Mouse (Mus musculus) forebrain, postnatal 0 days (tissue): ENCODE data around the gene Reep6. TPM values are rescaled to one million over a fixed set of nuclear protein-coding genes. Genes with fewer than 3 reads are reported as not detected.

Experiments
- ATAC-seq: fragments of 200-750 bp; cut with Nextera tagmentation; 2 replicates; pipeline ENCODE4 v1.8.0; 2017; ENCODE audit warnings: mild to moderate bottlenecking, moderate library complexity
- DNase-seq: peaks from one replicate; pipeline ENCODE4 v3.0.0-alpha.2; 2015
- H3K27ac ChIP-seq: fragments of 300-500 bp; sonication (generic); 2 replicates; pipeline ENCODE4 v1.5.1; 2014; ENCODE audit warnings: low read depth, mild to moderate bottlenecking, antibody characterized with exemption, low read length, moderate library complexity, mixed read lengths
- H3K27me3 ChIP-seq: fragments of 300-500 bp; sonication (generic); 2 replicates; pipeline ENCODE4 v1.6.1; 2014; ENCODE audit warnings: mild to moderate bottlenecking, low read length, mixed read lengths; ENCODE audit not compliant: insufficient read depth
- H3K36me3 ChIP-seq: fragments of 300-500 bp; sonication (generic); 2 replicates; pipeline ENCODE4 v1.6.1; 2014; ENCODE audit warnings: mild to moderate bottlenecking, moderate library complexity; ENCODE audit not compliant: insufficient read depth
- H3K4me1 ChIP-seq: fragments of 300-500 bp; sonication (generic); 2 replicates; pipeline ENCODE4 v1.6.1; 2014; ENCODE audit warnings: antibody characterized with exemption; ENCODE audit not compliant: insufficient read depth
- H3K4me2 ChIP-seq: fragments of 300-500 bp; sonication (generic); 2 replicates; pipeline ENCODE4 v1.6.1; 2014; ENCODE audit warnings: low read depth, mild to moderate bottlenecking, moderate library complexity
- H3K4me3 ChIP-seq: fragments of 300-500 bp; sonication (generic); 2 replicates; pipeline ENCODE4 v1.5.1; 2014; ENCODE audit warnings: low read depth, low read length, mixed read lengths
- H3K9ac ChIP-seq: fragments of 300-500 bp; sonication (generic); 2 replicates; pipeline ENCODE4 v1.6.1; 2014; ENCODE audit warnings: mild to moderate bottlenecking
- H3K9me3 ChIP-seq: fragments of 300-500 bp; sonication (generic); 2 replicates; pipeline ENCODE4 v1.6.1; 2016; ENCODE audit warnings: low read length
- CTCF ChIP-seq: sonication (generic); IDR thresholded peaks from 2 replicates; pipeline ENCODE4 v1.5.1; 2016; ENCODE audit warnings: antibody characterized with exemption, control low read depth, low read depth
- WGBS: fragments of 180-500 bp; shearing (Covaris S2); extraction: QIAGEN DNeasy Blood & Tissue Kit; methylation state at CpG from one replicate; pipeline ENCODE4 v1.1.7; 2014; 5-methylcytosine and 5-hydroxymethylcytosine counted together
- polyA plus RNA-seq: library from polyadenylated mRNA; unstranded; fragments of >200 nt; fragmentation: Nextera tagmentation; extraction: Ambion mirVana; gene quantifications from 2 replicates; pipeline ENCODE4 v1.2.1, GENCODE M21; 2015
- total RNA-seq: library from RNA; depleted of rRNA; stranded (reverse); fragments of >200 nt; gene quantifications from 2 replicates; pipeline ENCODE4 v1.2.3, GENCODE M21; 2014

Reep6 gene
- total and polyA plus RNA-seq, 2 experiments from 2014 or later: 1.8 to 6.4 TPM

DNA sequence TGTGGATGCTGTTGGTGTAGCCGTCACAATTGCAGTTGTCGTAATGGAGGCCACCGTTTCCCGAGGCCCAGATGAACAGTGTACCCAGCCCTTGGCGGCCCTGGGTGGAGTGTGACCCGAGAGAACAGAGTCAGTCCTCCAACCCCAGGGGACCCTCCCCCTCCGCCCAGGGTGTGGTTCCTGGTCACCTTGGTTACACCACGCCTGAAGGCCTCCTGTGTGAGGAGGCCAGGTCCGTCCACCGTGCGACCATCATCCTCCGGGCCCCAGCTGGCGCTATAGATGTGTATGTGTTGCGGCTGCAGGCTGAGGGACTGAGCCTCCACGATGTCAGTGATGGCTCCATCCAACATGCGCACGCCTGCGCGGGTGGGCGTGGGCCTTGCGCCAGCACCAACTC is 4.7 kb upstream of the Reep6 start:
- H3K9ac ChIP-seq: no peak overlapping the region
- WGBS: 84% methylated on average over 21 of the region's 21 CpGs

GRCm38 (mm10) chr10:80330084-80330483 is 331 bp downstream of the Reep6 start:
- Histone ChIP-seq H3K36me3 (no peaks in the 10 kb centered on the region), H3K9ac (peak overlapping the region; percentile 47), H3K9me3 (no peaks in the 10 kb centered on the region), H3K27ac (no peak overlapping the region), H3K4me3 (peak overlapping the region; percentile 54), H3K27me3 (0 out of 2 replicates have a peak, but pooled peaks cover 5% of the 10 kb centered on the region), H3K4me1 (peaks cover 11% of the 10 kb centered on the region), H3K4me2 (peak overlapping the region; percentile 90)
- WGBS: under 1% methylated on average over 37 of the region's 41 CpGs
- ATAC-seq (no peak), DNase-seq (no peak)
- no peak for TF ChIP-seq CTCF

More for the DNA sequence above, 4.7 kb upstream of the Reep6 start:
- TF ChIP-seq CTCF: no peak
- Histone ChIP-seq H3K27me3 (no peaks in the 10 kb centered on the region), H3K4me2 (no peak overlapping the region), H3K4me1 (peaks cover 5% of the 10 kb centered on the region), H3K4me3 (no peak overlapping the region), H3K9me3 (no peaks in the 10 kb centered on the region), H3K36me3 (no peaks in the 10 kb centered on the region), H3K27ac (no peak overlapping the region)
- ATAC-seq (no peak), DNase-seq (no peak)

GRCm38 (mm10) chr10:80330888-80331287 is 1.1 kb downstream of the Reep6 start:
- Histone ChIP-seq H3K27ac (no peak overlapping the region), H3K4me1 (peaks cover 11% of the 10 kb centered on the region), H3K27me3 (0 out of 2 replicates have a peak, but pooled peaks cover 5% of the 10 kb centered on the region), H3K4me2 (peak overlapping the region; percentile 90), H3K9ac (peak overlapping the region; percentile 47; the same call in 1 of the 2 replicates), H3K4me3 (no peak overlapping the region; the same call in 1 of the 2 replicates), H3K36me3 (no peaks in the 10 kb centered on the region), H3K9me3 (no peaks in the 10 kb centered on the region)
- WGBS: 80% methylated on average over 2 of the region's 2 CpGs
- ATAC-seq (no peak), DNase-seq (no peak)
- TF ChIP-seq CTCF: no peak

DNA sequence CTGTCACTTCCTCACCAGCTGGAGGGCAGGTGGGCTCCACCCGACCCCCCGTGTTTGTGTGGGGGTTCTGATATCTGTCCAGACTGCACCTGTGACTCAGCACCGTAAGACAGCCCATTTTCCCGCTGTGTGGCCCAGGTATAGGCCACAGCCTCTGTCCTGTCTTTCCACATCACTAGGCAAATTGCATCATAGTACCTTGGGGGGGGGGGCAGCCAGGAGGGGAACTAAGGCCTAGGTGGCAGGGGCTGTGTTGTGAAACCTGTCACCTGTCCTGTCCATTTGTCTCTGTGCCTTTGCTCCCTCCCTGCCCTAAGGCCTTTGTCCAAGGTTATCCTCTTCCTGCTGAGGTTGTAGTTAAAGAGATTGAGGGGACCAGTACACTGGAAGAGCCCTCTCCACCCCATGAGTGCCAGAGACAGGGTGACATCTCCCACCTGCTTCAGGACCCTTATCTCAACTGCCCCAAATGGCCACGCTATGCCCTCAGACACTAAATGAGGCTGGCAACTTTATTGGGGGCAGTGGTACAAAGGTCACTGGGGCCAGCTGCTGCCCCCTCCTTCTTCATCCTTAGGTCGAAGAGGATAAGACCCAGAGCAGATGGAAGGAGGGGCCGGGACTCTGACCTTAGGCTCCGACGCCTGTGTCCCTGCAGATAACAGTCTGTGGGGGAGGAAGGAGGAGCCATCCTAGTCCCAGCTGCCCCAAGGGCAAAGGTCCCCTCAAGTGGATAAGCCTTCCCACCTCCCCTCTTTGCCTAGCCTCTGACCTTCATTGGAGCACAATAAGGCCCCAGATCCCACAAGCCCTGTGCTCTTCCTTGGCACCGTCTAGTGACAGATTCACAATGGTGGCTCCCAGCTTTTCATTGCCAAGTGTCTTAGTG is 2.1 kb downstream of the Reep6 start:
- H3K4me3 ChIP-seq: no peak overlapping the region
- 84% methylated on average over 10 of the region's 10 CpGs for WGBS
- DNase-seq (no peak), ATAC-seq (no peak)
- H3K9ac ChIP-seq: no peak overlapping the region
- H3K27me3 ChIP-seq: 0 out of 2 replicates have a peak, but pooled peaks cover 5% of the 10 kb centered on the region
- peaks cover 11% of the 10 kb centered on the region for H3K4me1 ChIP-seq
- H3K36me3 ChIP-seq: no peaks in the 10 kb centered on the region
- H3K4me2 ChIP-seq: no peak overlapping the region
- no peaks in the 10 kb centered on the region for H3K9me3 ChIP-seq
- TF ChIP-seq CTCF: no peak
- H3K27ac ChIP-seq: no peak overlapping the region

- ATAC-seq (no peak), DNase-seq (no peak)
- Histone ChIP-seq H3K9ac (no peak overlapping the region), H3K4me1 (peaks cover 11% of the 10 kb centered on the region), H3K9me3 (no peaks in the 10 kb centered on the region), H3K36me3 (no peaks in the 10 kb centered on the region), H3K27me3 (0 out of 2 replicates have a peak, but pooled peaks cover 5% of the 10 kb centered on the region), H3K4me2 (no peak overlapping the region), H3K27ac (no peak overlapping the region), H3K4me3 (no peak overlapping the region)
- no peak for TF ChIP-seq CTCF
- WGBS: 82% methylated on average over 5 of the region's 5 CpGs
Observed at GRCm38 (mm10) chr10:80332525-80332989, 2.8 kb downstream of the Reep6 start.

DNA sequence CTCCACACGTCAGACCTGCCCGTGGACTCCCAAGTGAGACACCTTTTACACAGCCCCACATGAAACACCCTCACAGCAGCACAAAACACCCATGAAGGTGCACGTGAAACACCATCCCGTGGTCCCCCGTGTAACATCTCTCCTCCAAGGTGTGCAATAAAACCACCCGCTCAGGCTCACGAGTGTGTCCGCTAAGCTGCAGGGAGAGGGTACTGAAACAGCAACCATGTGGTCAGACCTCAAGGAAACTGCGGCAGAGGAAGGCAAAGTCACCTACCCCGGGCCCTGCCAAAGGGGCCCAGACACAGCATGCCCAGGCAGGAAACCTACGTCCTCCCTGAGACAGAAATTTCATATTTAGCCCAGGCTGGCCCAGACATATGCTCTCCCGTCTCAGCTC is 6.5 kb downstream of the Reep6 start:
- Histone ChIP-seq H3K36me3 (no peaks in the 10 kb centered on the region), H3K27me3 (peaks cover 11% of the 10 kb centered on the region), H3K4me3 (no peak overlapping the region), H3K9ac (no peak overlapping the region), H3K4me2 (no peak overlapping the region), H3K4me1 (no peaks in the 10 kb centered on the region), H3K27ac (no peak overlapping the region), H3K9me3 (no peaks in the 10 kb centered on the region)
- ATAC-seq (no peak), DNase-seq (no peak)
- 91% methylated on average over 12 of the region's 12 CpGs for WGBS
- no peak for TF ChIP-seq CTCF
